Mouse (Mus musculus): Measurements from ENCODE around the gene Cdh15. TPM values are rescaled to one million over a fixed set of nuclear protein-coding genes. Genes with fewer than 3 reads are reported as not detected.

Gene Cdh15
- total and polyA plus RNA-seq, 3 experiments = not detected

DNA sequence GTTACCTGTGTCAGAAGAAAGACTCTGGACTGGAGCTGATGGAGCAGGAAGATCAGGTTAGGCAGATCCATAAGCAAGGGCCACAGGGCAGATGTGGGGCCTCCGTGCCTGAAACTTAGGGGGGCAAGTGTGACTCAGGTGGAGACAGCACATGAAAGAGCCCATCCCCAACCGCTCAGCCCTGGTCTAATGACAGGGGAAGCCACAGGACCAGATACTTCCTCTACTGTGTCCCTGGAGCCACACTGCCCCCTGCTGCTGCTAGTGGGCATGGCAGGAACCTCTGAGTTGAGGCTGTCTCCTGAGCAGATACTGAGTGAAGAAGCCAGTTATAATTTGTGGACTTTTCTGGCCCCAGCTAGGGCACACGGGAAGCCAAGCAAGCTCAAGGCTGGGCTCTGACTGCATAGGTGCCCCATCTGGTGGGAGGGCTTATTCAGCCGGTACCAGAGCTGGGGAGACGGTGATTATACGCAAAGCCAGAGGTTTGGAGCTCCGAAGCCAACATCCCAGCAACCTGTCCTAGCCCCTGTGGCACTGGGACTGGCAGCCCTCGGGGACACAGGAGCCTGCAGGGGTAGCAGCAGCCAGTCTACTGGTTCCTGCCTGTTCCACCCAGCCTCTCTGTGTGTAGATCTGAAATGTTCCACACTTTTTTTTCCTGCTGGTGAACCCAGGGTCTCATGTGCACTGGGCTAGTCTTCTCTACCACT lies 17.3 kb upstream of the Cdh15 start:
- no peak overlapping the region for H3K4me3 ChIP-seq
- TF ChIP-seq EP300 (IDR thresholded peaks at IDR 0.05; ENCODE audit: insufficient read depth, low read depth, low read length) (peak; percentile 98), POLR2A (IDR thresholded peaks at IDR 0.05; ENCODE audit: insufficient read depth, low read depth, low read length) (no peak), CTCF (IDR thresholded peaks at IDR 0.05) (peak; percentile 99)
- H3K27me3 ChIP-seq (ENCODE audit: control insufficient read depth, insufficient read depth, low read length) = no peaks in the 10 kb centered on the region
- 35% methylated on average over 8 of the region's 8 CpGs for WGBS
- intact Hi-C loops (cut with DNase I) = loop anchor here (1.0 kb wide), 3 partner anchors 152 to 329 kb away; no protein-coding TSS in a partner anchor
- no peak overlapping the region for H3K27ac ChIP-seq
- H3K4me1 ChIP-seq (ENCODE audit: control insufficient read depth, insufficient read depth, low read length) = no peaks in the 10 kb centered on the region; the same call in 1 of the 2 replicates
- no peaks in the 10 kb centered on the region for H3K79me2 ChIP-seq (replicated peaks; ENCODE audit: control insufficient read depth, insufficient read depth, low read length)
- peak; percentile 88 to 95 for DNase-seq
- H3K36me3 ChIP-seq (ENCODE audit: control insufficient read depth, insufficient read depth, low read length) = no peaks in the 10 kb centered on the region
- H3K9ac ChIP-seq (ENCODE audit: low read depth, low read length) = no peak overlapping the region

GRCm38 (mm10) chr8:122834416-122834815 lies 13.3 kb upstream of the Cdh15 start:
- Histone ChIP-seq H3K4me3 (no peak overlapping the region), H3K36me3 (ENCODE audit: control insufficient read depth, insufficient read depth, low read length) (no peaks in the 10 kb centered on the region), H3K27me3 (ENCODE audit: control insufficient read depth, insufficient read depth, low read length) (no peaks in the 10 kb centered on the region), H3K4me1 (ENCODE audit: control insufficient read depth, insufficient read depth, low read length) (no peaks in the 10 kb centered on the region; the same call in 1 of the 2 replicates), H3K27ac (no peak overlapping the region), H3K79me2 (replicated peaks; ENCODE audit: control insufficient read depth, insufficient read depth, low read length) (no peaks in the 10 kb centered on the region), H3K9ac (ENCODE audit: low read depth, low read length) (no peak overlapping the region)
- WGBS = 81% methylated on average over 8 of the region's 8 CpGs
- intact Hi-C loops (cut with DNase I) = no loop called here
- TF ChIP-seq CTCF (IDR thresholded peaks at IDR 0.05) = no peak
- TF ChIP-seq POLR2A (IDR thresholded peaks at IDR 0.05; ENCODE audit: insufficient read depth, low read depth, low read length) = no peak
- no peak for TF ChIP-seq EP300 (IDR thresholded peaks at IDR 0.05; ENCODE audit: insufficient read depth, low read depth, low read length)
- DNase-seq = no peak

DNA sequence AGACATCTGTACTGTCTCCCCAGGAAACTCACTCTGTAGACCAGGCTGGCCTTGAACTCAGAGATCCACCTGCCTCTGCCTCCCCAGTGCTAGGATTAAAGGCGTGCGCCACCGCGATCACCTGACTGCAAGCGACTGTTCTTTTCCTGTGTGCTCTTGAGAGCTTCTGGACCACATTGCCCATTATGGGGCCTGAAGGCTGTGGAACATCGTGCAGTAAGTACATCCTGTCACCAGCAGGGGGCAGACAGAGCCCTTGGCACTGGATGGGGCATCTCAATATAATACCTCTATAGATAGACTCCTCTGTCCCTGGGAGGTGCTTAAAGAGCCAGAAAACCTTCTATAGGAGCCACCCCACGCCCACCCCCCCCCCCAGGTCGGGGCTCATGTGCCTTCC lies 12.8 kb upstream of the Cdh15 start:
- H3K4me3 ChIP-seq = no peak overlapping the region
- H3K4me1 ChIP-seq (ENCODE audit: control insufficient read depth, insufficient read depth, low read length) = no peaks in the 10 kb centered on the region; the same call in 1 of the 2 replicates
- intact Hi-C loops (cut with DNase I) = loop anchor here (1.0 to 5.0 kb wide), 2 partner anchors 229 to 367 kb away; no protein-coding TSS in a partner anchor
- 0 out of 2 replicates have a peak, but pooled peaks have one; percentile 39 for TF ChIP-seq EP300 (IDR thresholded peaks at IDR 0.05; ENCODE audit: insufficient read depth, low read depth, low read length)
- no peak for TF ChIP-seq POLR2A (IDR thresholded peaks at IDR 0.05; ENCODE audit: insufficient read depth, low read depth, low read length)
- peak; percentile 82 for TF ChIP-seq CTCF (IDR thresholded peaks at IDR 0.05)
- WGBS = 16% methylated on average over 8 of the region's 8 CpGs
- no peaks in the 10 kb centered on the region for H3K79me2 ChIP-seq (replicated peaks; ENCODE audit: control insufficient read depth, insufficient read depth, low read length)
- no peak overlapping the region for H3K27ac ChIP-seq
- peak; percentile 68 to 74 for DNase-seq
- no peaks in the 10 kb centered on the region for H3K36me3 ChIP-seq (ENCODE audit: control insufficient read depth, insufficient read depth, low read length)
- no peak overlapping the region for H3K9ac ChIP-seq (ENCODE audit: low read depth, low read length)
- no peaks in the 10 kb centered on the region for H3K27me3 ChIP-seq (ENCODE audit: control insufficient read depth, insufficient read depth, low read length)

GRCm38 (mm10) chr8:122836199-122836598 lies 11.6 kb upstream of the Cdh15 start:
- WGBS = 90% methylated on average over 12 of the region's 12 CpGs
- Histone ChIP-seq H3K9ac (ENCODE audit: low read depth, low read length) (no peak overlapping the region), H3K27me3 (ENCODE audit: control insufficient read depth, insufficient read depth, low read length) (no peaks in the 10 kb centered on the region; the same call in 1 of the 2 replicates), H3K36me3 (ENCODE audit: control insufficient read depth, insufficient read depth, low read length) (no peaks in the 10 kb centered on the region), H3K4me1 (ENCODE audit: control insufficient read depth, insufficient read depth, low read length) (no peaks in the 10 kb centered on the region), H3K27ac (no peak overlapping the region), H3K79me2 (replicated peaks; ENCODE audit: control insufficient read depth, insufficient read depth, low read length) (no peaks in the 10 kb centered on the region), H3K4me3 (no peak overlapping the region)
- TF ChIP-seq POLR2A (IDR thresholded peaks at IDR 0.05; ENCODE audit: insufficient read depth, low read depth, low read length) (no peak), EP300 (IDR thresholded peaks at IDR 0.05; ENCODE audit: insufficient read depth, low read depth, low read length) (no peak), CTCF (IDR thresholded peaks at IDR 0.05) (no peak)
- intact Hi-C loops (cut with DNase I) = loop anchor here (5.0 kb wide), 1 partner anchor 366 kb away; no protein-coding TSS in a partner anchor
- no peak for DNase-seq

DNA sequence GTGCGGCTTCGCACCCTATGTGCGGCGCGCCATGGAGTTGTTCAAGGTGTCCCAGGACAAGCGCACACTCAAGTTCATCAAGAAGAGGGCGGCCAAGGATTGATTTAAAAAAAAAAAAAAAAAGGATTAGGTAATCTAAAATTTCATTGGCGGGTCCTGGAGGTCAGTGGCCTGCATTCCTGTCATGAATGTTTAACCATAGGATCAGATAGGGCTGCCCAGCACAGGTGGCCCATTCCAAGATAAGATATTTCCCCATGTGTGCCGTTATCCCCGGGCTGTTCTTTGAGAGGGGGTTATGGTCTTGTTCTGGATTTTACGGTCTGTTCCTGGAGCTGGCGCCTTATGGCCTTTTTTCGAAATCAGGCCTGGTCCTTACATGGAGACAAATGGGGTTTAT lies 11.1 kb upstream of the Cdh15 start:
- no peaks in the 10 kb centered on the region for H3K36me3 ChIP-seq (ENCODE audit: control insufficient read depth, insufficient read depth, low read length)
- H3K9ac ChIP-seq (ENCODE audit: low read depth, low read length) = no peak overlapping the region
- H3K27ac ChIP-seq = no peak overlapping the region
- H3K4me1 ChIP-seq (ENCODE audit: control insufficient read depth, insufficient read depth, low read length) = no peaks in the 10 kb centered on the region
- DNase-seq = no peak
- TF ChIP-seq CTCF (IDR thresholded peaks at IDR 0.05) = no peak
- TF ChIP-seq EP300 (IDR thresholded peaks at IDR 0.05; ENCODE audit: insufficient read depth, low read depth, low read length) = no peak
- TF ChIP-seq POLR2A (IDR thresholded peaks at IDR 0.05; ENCODE audit: insufficient read depth, low read depth, low read length) = no peak
- H3K4me3 ChIP-seq = no peak overlapping the region
- WGBS = 89% methylated on average over 13 of the region's 13 CpGs
- no peaks in the 10 kb centered on the region; the same call in 1 of the 2 replicates for H3K27me3 ChIP-seq (ENCODE audit: control insufficient read depth, insufficient read depth, low read length)
- no peaks in the 10 kb centered on the region for H3K79me2 ChIP-seq (replicated peaks; ENCODE audit: control insufficient read depth, insufficient read depth, low read length)
- intact Hi-C loops (cut with DNase I) = loop anchor here (5.0 kb wide), 1 partner anchor 366 kb away; no protein-coding TSS in a partner anchor

DNA sequence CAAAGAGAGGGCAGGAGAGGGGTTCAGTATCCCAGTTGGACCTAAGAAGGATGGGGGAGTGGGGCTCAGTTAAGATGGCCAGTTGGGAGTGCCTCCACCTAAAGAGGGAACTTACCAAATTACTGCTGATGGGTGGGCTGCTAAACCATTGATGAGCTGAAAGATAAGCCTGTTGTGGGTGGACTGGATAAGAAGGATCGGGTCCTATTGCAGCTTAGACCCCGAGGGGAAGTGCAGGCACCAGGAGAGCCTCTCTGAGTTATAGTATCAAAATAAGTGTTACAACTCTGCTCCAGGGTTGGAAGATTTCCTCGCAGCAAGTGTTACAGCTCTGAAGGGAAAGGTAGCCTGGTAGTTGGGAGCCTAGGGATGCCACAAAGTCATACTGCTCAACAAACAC lies 3.6 kb upstream of the Cdh15 start:
- Histone ChIP-seq H3K27me3 (ENCODE audit: control insufficient read depth, insufficient read depth, low read length) (peaks cover 1% of the 10 kb centered on the region; the same call in 1 of the 2 replicates), H3K4me1 (ENCODE audit: control insufficient read depth, insufficient read depth, low read length) (no peaks in the 10 kb centered on the region), H3K4me3 (no peak overlapping the region), H3K36me3 (ENCODE audit: control insufficient read depth, insufficient read depth, low read length) (no peaks in the 10 kb centered on the region), H3K27ac (no peak overlapping the region), H3K79me2 (replicated peaks; ENCODE audit: control insufficient read depth, insufficient read depth, low read length) (no peaks in the 10 kb centered on the region), H3K9ac (ENCODE audit: low read depth, low read length) (no peak overlapping the region)
- no peak for TF ChIP-seq EP300 (IDR thresholded peaks at IDR 0.05; ENCODE audit: insufficient read depth, low read depth, low read length)
- no peak for TF ChIP-seq POLR2A (IDR thresholded peaks at IDR 0.05; ENCODE audit: insufficient read depth, low read depth, low read length)
- no peak for TF ChIP-seq CTCF (IDR thresholded peaks at IDR 0.05)
- WGBS = 68% methylated on average over 3 of the region's 3 CpGs
- intact Hi-C loops (cut with DNase I) = no loop called here
- no peak for DNase-seq

Data from heart, adult 2 months (tissue).